Mouse (Mus musculus) adrenal gland, adult 8-10 months (tissue): Measurements from ENCODE around the gene H2-T3. TPM values are rescaled to one million over a fixed set of nuclear protein-coding genes. Genes with fewer than 3 reads are reported as not detected.
"Not testable (repeated sequence)": the region's sequence is repeated elsewhere in the genome, so short reads cannot be mapped to it uniquely, and the experiment has no call there.

Experiments
- DNase-seq: peaks from one replicate; pipeline ENCODE4 v3.0.0; 2022
- total RNA-seq, 4 experiments: library from RNA; stranded (reverse); gene quantifications; 2 replicates each; pipeline ENCODE4 v1.2.4; 2022

H2-T3 gene
- not detected for total RNA-seq

- DNase-seq, result no peak
These were observed at the start of gene H2-T3 for GRCm38 (mm10) chr17:36190169-36190507. Gene H2-T3 (minus strand): TSS chr17:36190287.

GRCm38 (mm10) chr17:36237321-36237921, 47.3 kb upstream of the H2-T3 start:
- no peak for DNase-seq

DNA sequence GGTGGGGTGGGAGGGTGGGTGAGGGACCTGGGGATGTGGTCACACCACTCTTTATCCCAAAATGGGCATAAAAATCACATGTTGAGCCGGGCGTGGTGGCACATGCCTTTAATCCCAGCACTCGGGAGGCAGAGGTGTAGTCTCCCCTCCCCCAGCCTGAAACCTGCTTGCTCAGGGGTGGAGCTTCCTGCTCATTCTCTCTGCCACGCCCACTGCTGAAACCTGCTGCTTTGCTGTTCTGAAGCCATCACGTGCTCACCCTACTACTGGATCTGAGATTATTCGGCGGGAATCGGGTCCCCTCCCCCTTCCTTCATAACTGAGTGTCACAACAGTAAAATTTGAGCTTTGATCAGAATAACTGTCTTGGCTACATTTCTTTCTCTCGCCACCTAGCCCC, 45.2 kb upstream of the H2-T3 start:
- not testable (repeated sequence) for DNase-seq

DNA sequence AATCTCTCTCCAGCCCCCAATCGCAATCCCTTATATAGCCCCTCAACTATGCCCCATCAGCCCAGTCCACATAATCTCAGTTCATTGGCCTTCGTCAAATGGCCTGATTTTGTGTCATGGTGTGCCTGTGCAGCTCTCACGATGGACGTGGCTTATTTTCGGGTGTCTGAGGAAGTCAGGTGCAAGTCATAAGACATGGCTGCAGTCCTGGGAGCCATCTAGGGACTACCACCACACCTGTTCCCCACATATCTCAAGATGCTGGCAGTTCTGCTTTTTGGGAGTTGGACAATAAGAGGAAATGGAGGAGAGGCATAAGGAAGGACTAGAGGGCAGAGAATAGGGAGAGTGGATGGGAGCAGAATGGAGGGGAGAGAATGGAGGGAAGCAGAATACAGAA, 43.5 kb upstream of the H2-T3 start:
- no peak for DNase-seq

GRCm38 (mm10) chr17:36231318-36231717, 41.2 kb upstream of the H2-T3 start:
- DNase-seq, result peak; percentile 64

DNA sequence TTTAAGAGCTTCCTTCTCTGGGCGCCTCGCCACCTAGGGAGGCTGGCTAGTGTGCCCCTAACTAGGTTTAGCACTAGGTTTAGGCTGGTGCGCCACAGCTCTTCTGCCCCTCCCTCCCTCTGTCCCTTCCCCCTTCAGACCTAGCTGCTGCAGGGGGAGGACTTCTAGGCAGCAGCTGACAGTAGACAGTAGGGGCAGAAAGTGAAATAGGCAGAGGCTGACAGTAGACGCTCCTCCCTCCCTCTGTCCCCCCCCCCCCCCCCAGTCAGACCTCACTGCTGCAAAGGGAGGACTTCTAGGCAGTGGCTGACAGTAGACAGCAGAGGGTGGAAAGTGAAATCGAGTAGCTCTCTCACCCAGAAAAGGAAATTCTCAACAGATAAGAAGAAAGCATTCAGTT, 39.0 kb upstream of the H2-T3 start:
- DNase-seq, result no peak

- no peak for DNase-seq
These were observed 36.8 kb upstream of the H2-T3 start for GRCm38 (mm10) chr17:36226921-36227320.

GRCm38 (mm10) chr17:36225231-36225824, 35.2 kb upstream of the H2-T3 start:
- no peak for DNase-seq

DNA sequence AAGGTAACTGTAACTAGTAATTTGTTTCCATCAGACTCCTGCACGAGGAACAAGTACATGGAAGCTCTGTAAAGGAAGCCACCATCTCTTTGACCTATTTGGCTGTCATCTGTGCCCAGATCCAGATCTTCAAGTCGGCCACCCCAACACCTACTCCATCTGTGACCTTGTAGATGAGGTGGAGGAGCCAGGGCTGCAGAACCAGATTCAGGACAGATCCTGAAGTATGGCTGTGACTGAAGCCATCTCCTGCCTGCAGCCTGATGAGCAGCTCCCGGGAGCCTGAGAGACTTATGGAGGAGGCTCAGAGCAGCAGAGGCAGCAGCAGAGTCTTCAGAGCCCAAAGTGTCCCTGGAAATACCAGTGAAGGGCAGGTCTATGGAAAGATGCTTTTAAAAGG, 34.4 kb upstream of the H2-T3 start:
- no peak for DNase-seq

DNA sequence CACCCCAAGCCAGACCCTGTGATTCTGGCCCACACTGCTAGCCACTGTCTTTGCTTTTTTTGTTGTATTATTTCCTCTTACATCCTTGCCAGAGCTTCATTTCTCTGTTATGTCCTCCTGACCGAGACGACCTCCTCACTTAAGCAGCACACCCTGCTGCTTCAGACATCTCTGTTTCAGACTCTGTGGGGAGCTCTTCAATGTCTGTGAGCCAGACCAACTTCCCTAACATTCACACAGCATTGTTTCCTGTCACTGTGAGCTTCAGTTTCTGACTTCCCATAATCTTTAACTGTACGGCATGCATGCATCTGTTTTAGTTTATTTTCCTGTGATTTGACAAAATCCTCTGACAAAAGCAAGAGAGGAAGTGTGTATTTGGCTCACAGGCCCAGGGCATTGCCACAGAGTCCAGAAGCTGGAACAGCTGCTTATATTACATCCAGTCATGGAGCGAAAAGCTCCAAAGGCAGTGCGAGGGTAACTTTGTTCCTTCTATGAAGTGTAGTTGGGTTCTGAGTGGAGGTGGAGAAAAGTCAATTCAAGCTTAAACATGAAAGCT, 28.6 kb upstream of the H2-T3 start:
- DNase-seq, result no peak

- DNase-seq, result no peak
These were observed 25.5 kb upstream of the H2-T3 start for GRCm38 (mm10) chr17:36215586-36215985.

GRCm38 (mm10) chr17:36206846-36207245, 16.8 kb upstream of the H2-T3 start:
- no peak for DNase-seq

GRCm38 (mm10) chr17:36205862-36206261, 15.8 kb upstream of the H2-T3 start:
- DNase-seq, result no peak

DNA sequence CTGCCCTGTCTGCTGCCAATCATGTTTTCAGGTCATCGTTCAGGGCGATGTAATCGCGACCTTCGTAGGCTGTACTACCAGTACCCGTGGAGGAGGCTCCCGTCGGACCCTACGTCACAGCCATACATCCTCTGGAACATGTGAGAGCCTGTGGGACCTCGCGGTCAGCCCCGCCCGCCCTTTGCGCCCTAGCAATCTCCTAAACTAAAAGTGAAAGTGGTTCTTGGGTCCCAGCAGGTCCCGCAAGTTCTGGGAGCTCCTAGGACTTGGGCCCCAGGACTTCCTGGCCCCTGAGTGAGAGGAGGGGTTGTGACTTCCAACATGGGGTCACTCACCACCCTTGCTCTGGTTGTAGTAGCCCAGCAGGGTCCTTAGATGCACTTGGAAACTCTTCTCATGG, 15.4 kb upstream of the H2-T3 start:
- DNase-seq, result peak; percentile 27

DNA sequence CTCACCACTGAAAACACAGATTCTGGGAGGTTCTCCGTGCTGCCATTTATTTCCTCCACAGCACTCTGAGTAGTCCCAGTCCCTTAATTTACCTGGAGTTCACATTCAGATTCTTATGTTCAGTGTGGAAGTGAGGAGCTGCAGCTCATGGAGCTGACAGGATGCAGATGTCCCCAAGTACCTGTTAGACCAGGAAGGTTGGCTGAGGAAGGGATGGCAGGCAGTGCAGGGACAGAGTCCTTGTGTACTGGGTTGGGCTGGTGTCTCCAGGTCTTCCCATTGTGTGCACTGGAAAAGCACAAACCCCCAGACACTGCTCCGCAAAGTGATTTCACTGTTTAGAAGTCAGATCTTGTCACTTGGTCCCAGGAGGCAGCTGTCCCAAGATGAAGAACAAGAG, 11.8 kb upstream of the H2-T3 start:
- DNase-seq, result no peak

- DNase-seq, result no peak
These were observed 8.2 kb upstream of the H2-T3 start for GRCm38 (mm10) chr17:36198317-36198716.

- no peak for DNase-seq
These were observed 4.4 kb upstream of the H2-T3 start for GRCm38 (mm10) chr17:36194471-36194870.

DNA sequence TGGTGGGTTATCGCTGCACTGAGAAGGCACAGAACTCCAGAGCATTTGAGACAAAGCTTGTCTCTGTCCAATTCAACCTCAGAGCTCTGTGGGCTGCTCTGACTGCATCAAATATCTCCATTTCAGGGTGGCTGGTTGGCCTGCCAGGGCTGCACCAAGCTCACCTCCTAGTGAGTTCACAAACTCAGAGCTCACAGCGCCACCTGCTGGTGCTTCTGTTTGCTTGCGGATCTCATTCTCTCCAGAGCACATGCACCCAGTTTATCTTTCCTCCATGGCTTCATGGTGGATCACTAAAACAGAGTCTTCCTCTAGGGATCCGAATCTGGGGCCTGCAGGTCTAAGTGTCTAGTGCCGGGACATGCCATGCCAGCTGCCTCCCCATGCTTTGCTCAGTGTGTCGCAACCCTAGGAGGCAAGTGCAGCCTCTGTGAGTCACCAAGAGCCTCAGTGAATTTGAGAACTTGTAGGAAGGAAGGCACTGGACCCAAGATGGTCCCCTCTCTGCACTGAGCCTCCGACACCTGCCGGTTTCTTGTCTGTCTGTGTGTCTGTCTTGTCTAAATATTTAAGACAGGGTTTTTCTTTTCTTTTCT, 3.6 kb upstream of the H2-T3 start:
- peak; percentile 19 for DNase-seq

DNA sequence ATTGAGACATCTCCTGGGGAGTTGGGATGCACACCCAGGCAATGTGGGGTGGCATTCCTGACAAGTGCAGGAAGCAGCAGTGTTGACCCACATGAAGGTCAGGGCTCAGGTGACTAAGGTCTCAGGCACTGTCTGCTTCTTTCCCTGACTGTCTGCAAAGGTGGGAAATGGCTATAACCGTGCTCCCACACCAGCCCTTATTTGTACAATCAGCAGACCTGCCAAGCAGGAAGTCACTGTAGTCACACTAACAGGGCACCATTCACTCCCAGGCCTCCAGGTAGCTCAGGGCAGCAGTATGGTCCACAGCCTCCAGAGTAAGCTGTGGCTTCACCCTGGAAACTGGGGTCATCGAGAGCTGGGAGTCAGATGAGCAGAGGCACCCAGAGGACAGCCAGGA, 2.3 kb upstream of the H2-T3 start:
- DNase-seq, result no peak

- DNase-seq, result no peak
These were observed 457 bp downstream of the H2-T3 start for GRCm38 (mm10) chr17:36189491-36190168.

DNA sequence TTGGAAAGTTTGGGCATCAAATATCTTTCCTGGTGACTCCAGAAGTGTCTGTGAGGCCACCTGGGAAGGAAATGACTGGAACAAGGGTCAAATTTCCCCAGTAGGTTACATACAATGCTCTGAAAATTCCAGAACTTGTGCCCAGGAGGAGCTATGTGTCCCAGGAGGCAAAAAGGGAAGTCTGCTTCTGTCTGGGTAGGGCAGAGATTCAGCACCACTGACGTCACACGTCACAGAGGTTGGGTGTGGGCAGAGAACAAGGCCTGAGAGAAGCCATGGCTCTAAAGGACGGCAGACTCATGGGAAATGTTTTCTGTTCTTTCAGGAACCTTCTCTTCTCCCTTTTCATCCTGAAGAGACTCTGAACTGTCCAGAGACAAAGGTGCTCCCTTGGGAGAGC, 2.5 kb downstream of the H2-T3 start:
- no peak for DNase-seq

DNA sequence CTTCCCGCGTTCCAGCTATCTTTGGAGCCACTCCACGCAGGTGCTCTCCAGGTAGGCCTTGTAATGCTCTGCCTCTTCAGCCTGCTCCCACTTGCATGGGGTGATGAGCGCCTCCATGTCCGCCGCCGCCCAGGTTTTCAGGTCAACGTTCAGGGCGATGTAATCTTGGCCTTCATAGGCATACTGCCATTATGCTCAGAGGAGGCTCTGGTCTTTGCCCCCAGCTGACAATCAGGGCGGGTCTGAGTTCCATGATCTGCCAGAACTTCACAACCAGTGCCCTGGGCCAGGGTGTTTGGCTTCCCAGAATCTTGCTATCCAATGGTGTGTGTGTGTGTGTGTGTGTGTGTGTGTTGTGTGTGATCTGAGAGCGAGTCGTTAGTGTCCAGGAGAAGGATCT, 7.9 kb downstream of the H2-T3 start:
- no peak for DNase-seq

GRCm38 (mm10) chr17:36179446-36179845, 10.6 kb downstream of the H2-T3 start:
- not testable (repeated sequence) for DNase-seq

DNA sequence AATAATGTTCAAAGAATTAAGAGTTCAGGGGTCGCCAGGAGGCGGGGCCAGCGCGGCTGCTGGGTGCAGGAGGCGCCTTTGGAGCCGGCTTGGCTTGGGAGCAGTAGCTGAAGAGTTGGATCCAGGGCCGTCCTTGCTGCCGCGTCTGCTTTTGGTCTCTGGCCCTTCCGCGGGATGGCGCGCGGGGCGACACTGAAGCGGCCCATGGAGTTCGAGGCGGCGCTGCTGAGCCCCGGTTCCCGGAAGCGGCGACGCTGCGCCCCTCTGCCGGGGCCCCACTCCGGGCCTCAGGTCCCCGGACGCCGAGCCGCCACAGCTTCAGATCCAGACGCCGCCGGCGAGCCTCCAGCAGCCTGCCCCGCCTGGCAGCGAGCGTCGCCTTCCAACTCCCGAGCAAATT, 11.1 kb downstream of the H2-T3 start:
- not testable (repeated sequence) for DNase-seq
